Mouse (Mus musculus) kidney, adult 2 months (tissue): ENCODE results near the gene Atp2b2.

Experiments used
- CTCF ChIP-seq: fragments of 200-500 bp; conservative IDR thresholded peaks from 2 replicates; pipeline ENCODE4 v1.5.1; 2011; ENCODE audit warnings: low read depth, mild to moderate bottlenecking, control low read depth, low read length, moderate library complexity, mixed read lengths; ENCODE audit not compliant: insufficient read depth, insufficient read length
- POLR2A ChIP-seq: fragments of 200-500 bp; IDR thresholded peaks from one replicate; pipeline ENCODE4 v1.6.1; 2011; ENCODE audit warnings: low read depth, low read length, control low read depth

DNA sequence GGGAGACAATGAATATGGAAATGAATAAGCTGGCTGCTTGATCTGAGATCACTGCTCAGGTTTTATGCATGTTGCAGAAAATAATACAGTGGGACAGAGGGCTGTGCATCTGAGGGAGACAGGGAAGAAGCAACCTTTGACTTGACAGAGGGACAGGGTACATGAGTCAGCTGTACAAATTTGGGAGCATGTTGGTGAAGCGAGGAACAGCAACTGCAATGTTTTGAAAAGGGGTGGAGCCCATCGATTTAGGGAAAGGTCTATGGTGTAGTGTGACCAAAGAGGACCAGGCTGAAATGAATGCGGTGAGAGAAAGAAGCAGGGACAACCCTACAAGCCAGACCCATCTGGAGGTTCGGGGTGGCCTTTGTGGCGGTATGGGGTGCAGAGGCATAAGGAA is 84.4 kb downstream of the Atp2b2 start:
- TF ChIP-seq CTCF = no peak
- TF ChIP-seq POLR2A = no peak
